Mouse (Mus musculus): Measurements from ENCODE around the gene Ranbp3. TPM values are rescaled to one million over a fixed set of nuclear protein-coding genes. Genes with fewer than 3 reads are reported as not detected.

Gene Ranbp3
- polyA plus RNA-seq, 1 experiment = 191 TPM

- Histone ChIP-seq H3K27ac (ENCODE audit: control insufficient read depth, insufficient read depth, low read length) (no peak overlapping the region), H3K27me3 (ENCODE audit: control insufficient read depth, insufficient read depth, low read length) (no peaks in the 10 kb centered on the region), H3K4me3 (ENCODE audit: control insufficient read depth, insufficient read depth, low read length) (no peak overlapping the region), H3K4me1 (replicated peaks; ENCODE audit: control insufficient read depth, insufficient read depth, low read length) (no peaks in the 10 kb centered on the region), H3K36me3 (ENCODE audit: control insufficient read depth, insufficient read depth, low read length) (peaks cover 77% of the 10 kb centered on the region)
- WGBS = 92% methylated on average over 4 of the region's 4 CpGs
- TF ChIP-seq POLR2A (IDR thresholded peaks at IDR 0.05; ENCODE audit: control insufficient read depth, extremely low read depth, insufficient read depth, low read length, poor library complexity) (no peak), CTCF (IDR thresholded peaks at IDR 0.05; ENCODE audit: borderline replicate concordance, control insufficient read depth, extremely low read depth, insufficient read depth, low read length, poor library complexity) (no peak)
- no peak for DNase-seq
Observed at GRCm38 (mm10) chr17:56708692-56709091, 35.6 kb downstream of the Ranbp3 start.

- Histone ChIP-seq H3K36me3 (ENCODE audit: control insufficient read depth, insufficient read depth, low read length) (peaks cover 71% of the 10 kb centered on the region), H3K4me3 (ENCODE audit: control insufficient read depth, insufficient read depth, low read length) (no peak overlapping the region), H3K27ac (ENCODE audit: control insufficient read depth, insufficient read depth, low read length) (no peak overlapping the region), H3K4me1 (replicated peaks; ENCODE audit: control insufficient read depth, insufficient read depth, low read length) (no peaks in the 10 kb centered on the region), H3K27me3 (ENCODE audit: control insufficient read depth, insufficient read depth, low read length) (no peaks in the 10 kb centered on the region)
- no peak for DNase-seq
- TF ChIP-seq CTCF (IDR thresholded peaks at IDR 0.05; ENCODE audit: borderline replicate concordance, control insufficient read depth, extremely low read depth, insufficient read depth, low read length, poor library complexity) (no peak), POLR2A (IDR thresholded peaks at IDR 0.05; ENCODE audit: control insufficient read depth, extremely low read depth, insufficient read depth, low read length, poor library complexity) (no peak)
- WGBS = 97% methylated on average over 3 of the region's 3 CpGs
Observed at GRCm38 (mm10) chr17:56709708-56710107, 36.6 kb downstream of the Ranbp3 start.

GRCm38 (mm10) chr17:56715360-56715759, 42.3 kb downstream of the Ranbp3 start:
- Histone ChIP-seq H3K4me1 (replicated peaks; ENCODE audit: control insufficient read depth, insufficient read depth, low read length) (peaks cover 21% of the 10 kb centered on the region), H3K36me3 (ENCODE audit: control insufficient read depth, insufficient read depth, low read length) (peaks cover 16% of the 10 kb centered on the region), H3K27ac (ENCODE audit: control insufficient read depth, insufficient read depth, low read length) (no peak overlapping the region), H3K27me3 (ENCODE audit: control insufficient read depth, insufficient read depth, low read length) (no peaks in the 10 kb centered on the region), H3K4me3 (ENCODE audit: control insufficient read depth, insufficient read depth, low read length) (no peak overlapping the region)
- TF ChIP-seq POLR2A (IDR thresholded peaks at IDR 0.05; ENCODE audit: control insufficient read depth, extremely low read depth, insufficient read depth, low read length, poor library complexity) (no peak), CTCF (IDR thresholded peaks at IDR 0.05; ENCODE audit: borderline replicate concordance, control insufficient read depth, extremely low read depth, insufficient read depth, low read length, poor library complexity) (no peak)
- no peak for DNase-seq
- WGBS = 90% methylated on average over 11 of the region's 11 CpGs

GRCm38 (mm10) chr17:56715914-56716654, 43.0 kb downstream of the Ranbp3 start:
- Histone ChIP-seq H3K4me1 (replicated peaks; ENCODE audit: control insufficient read depth, insufficient read depth, low read length) (peaks cover 21% of the 10 kb centered on the region), H3K36me3 (ENCODE audit: control insufficient read depth, insufficient read depth, low read length) (peaks cover 9% of the 10 kb centered on the region), H3K27me3 (ENCODE audit: control insufficient read depth, insufficient read depth, low read length) (no peaks in the 10 kb centered on the region), H3K4me3 (ENCODE audit: control insufficient read depth, insufficient read depth, low read length) (peak overlapping the region; percentile 63), H3K27ac (ENCODE audit: control insufficient read depth, insufficient read depth, low read length) (peak overlapping the region; percentile 21; the same call in 1 of the 2 replicates)
- no peak for TF ChIP-seq POLR2A (IDR thresholded peaks at IDR 0.05; ENCODE audit: control insufficient read depth, extremely low read depth, insufficient read depth, low read length, poor library complexity)
- DNase-seq = no peak
- WGBS = 33% methylated on average over 22 of the region's 22 CpGs

GRCm38 (mm10) chr17:56716655-56717362, 43.7 kb downstream of the Ranbp3 start:
- TF ChIP-seq POLR2A (IDR thresholded peaks at IDR 0.05; ENCODE audit: control insufficient read depth, extremely low read depth, insufficient read depth, low read length, poor library complexity) = peak; percentile 44; the same call in 1 of the 2 replicates
- no peak for TF ChIP-seq CTCF (IDR thresholded peaks at IDR 0.05; ENCODE audit: borderline replicate concordance, control insufficient read depth, extremely low read depth, insufficient read depth, low read length, poor library complexity)
- H3K4me3 ChIP-seq (ENCODE audit: control insufficient read depth, insufficient read depth, low read length) = peak overlapping the region; percentile 92
- DNase-seq = peak; percentile 96
- no peaks in the 10 kb centered on the region for H3K27me3 ChIP-seq (ENCODE audit: control insufficient read depth, insufficient read depth, low read length)
- peak overlapping the region; percentile 21 for H3K27ac ChIP-seq (ENCODE audit: control insufficient read depth, insufficient read depth, low read length)
- under 1% methylated on average over 55 of the region's 55 CpGs for WGBS
- H3K4me1 ChIP-seq (replicated peaks; ENCODE audit: control insufficient read depth, insufficient read depth, low read length) = peaks cover 21% of the 10 kb centered on the region
- H3K36me3 ChIP-seq (ENCODE audit: control insufficient read depth, insufficient read depth, low read length) = peaks cover 7% of the 10 kb centered on the region

GRCm38 (mm10) chr17:56717363-56718058, 44.4 kb downstream of the Ranbp3 start, which contains the start of the genes Ndufa11 and Vmac:
TSS of gene Ndufa11 (plus strand) at chr17:56717767.
TSS of gene Vmac (minus strand) at chr17:56718022.
- Histone ChIP-seq H3K4me3 (ENCODE audit: control insufficient read depth, insufficient read depth, low read length) (peak within 1 kb of the TSS; percentile 92), H3K36me3 (ENCODE audit: control insufficient read depth, insufficient read depth, low read length) (peaks cover 12% of the 10 kb centered on the region; the same call in 1 of the 2 replicates), H3K27ac (ENCODE audit: control insufficient read depth, insufficient read depth, low read length) (peak within 1 kb of the TSS; percentile 18), H3K27me3 (ENCODE audit: control insufficient read depth, insufficient read depth, low read length) (no peaks in the 10 kb centered on the region), H3K4me1 (replicated peaks; ENCODE audit: control insufficient read depth, insufficient read depth, low read length) (peaks cover 21% of the 10 kb centered on the region)
- DNase-seq = peak; percentile 90
- under 1% methylated on average over 59 of the region's 59 CpGs for WGBS
- TF ChIP-seq POLR2A (IDR thresholded peaks at IDR 0.05; ENCODE audit: control insufficient read depth, extremely low read depth, insufficient read depth, low read length, poor library complexity) (peak; percentile 68), CTCF (IDR thresholded peaks at IDR 0.05; ENCODE audit: borderline replicate concordance, control insufficient read depth, extremely low read depth, insufficient read depth, low read length, poor library complexity) (no peak)
